Mouse (Mus musculus) erythroblast, adult 5-6 weeks (primary cell): ENCODE results near the gene Cmtm5. TPM values are rescaled to one million over a fixed set of nuclear protein-coding genes. Genes with fewer than 3 reads are reported as not detected.
"Not testable (repeated sequence)": the region's sequence is repeated elsewhere in the genome, so short reads cannot be mapped to it uniquely, and the experiment has no call there.

Experiments used
- ATAC-seq: replicated peaks from 2 replicates; pipeline ENCODE4 v1.8.0; 2016; ENCODE audit warnings: moderate number of reproducible peaks, mild to moderate bottlenecking, moderate TSS enrichment, inconsistent platforms; ENCODE audit not compliant: poor library complexity, low FRiP score, severe bottlenecking
- total RNA-seq, 2 experiments: library from RNA; stranded (forward) in 1 of 2; stranded (reverse) in 1 of 2; fragments of 150-400 nt in 1 of 2; fragments of 200-764, 138-1000 nt in 1 of 2; gene quantifications; 2 replicates each; pipeline versions ENCODE4 v1.2.3 to v1.2.4; 2015 to 2017; ENCODE audit warnings: low replicate concordance in 2 of 2

The Cmtm5 gene
- total RNA-seq, 2 experiments from 2014 or later, result not detected

GRCm38 (mm10) chr14:54954474-54954873 is 18.4 kb downstream of the Cmtm5 start:
- no peak for ATAC-seq

DNA sequence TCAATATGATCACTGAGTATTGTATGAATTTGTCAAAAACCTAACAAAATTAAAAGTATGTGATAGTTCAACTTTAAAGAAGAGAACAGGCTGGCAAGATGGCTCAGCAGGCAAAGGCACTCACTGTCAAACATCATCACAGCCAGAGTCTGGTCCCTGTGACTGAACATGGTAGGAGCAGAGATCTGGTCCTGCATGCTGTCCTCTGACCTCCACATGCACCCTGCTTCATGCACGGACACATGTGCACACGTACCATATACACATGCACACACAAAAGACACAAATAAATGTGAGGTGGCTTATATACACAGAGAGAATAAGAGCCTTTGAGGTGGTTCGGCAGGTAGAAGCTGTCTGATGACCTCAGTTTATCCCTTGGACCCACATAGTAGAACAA is 19.4 kb downstream of the Cmtm5 start:
- ATAC-seq, result no peak

- no peak for ATAC-seq
Observed at GRCm38 (mm10) chr14:54956533-54956932, 20.5 kb downstream of the Cmtm5 start.

DNA sequence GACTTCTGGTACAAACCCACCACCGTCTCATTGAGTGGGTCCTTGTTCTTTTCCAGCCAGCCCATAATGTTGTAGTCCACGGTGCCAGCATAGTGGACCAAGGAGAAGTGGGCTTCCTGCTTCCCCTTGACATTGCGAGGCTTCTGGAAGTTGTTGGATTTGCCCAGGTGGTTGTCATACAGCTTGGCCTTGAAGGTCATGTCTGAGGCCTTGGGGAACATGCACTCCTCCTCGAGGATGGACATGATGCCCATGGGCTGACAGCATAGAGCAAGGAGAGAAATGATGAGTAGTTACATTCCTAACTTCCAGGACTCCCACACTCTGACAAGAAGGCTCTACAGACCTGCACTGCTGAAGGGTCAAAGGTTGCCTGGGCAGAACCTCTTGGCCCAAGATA is 22.4 kb downstream of the Cmtm5 start:
- no peak for ATAC-seq

DNA sequence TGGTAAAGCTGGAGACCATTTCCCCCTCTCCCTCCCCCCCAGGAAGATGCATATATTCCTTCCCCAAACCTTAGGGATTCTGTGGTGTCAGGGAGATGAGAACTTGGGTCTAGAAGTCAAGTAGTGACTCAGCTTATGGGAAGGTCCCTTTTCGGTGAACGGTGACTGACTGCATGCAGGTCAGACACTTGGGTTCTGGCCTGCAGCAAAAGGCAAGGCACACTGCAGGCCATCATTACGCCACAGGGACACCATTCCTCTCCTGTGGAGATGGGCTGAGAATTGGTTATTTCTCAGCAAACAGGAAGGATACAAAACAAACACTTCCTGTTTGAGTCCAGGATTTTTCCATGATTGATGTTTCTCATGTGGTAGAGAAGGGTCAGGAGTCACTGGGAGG is 23.1 kb downstream of the Cmtm5 start:
- no peak for ATAC-seq

DNA sequence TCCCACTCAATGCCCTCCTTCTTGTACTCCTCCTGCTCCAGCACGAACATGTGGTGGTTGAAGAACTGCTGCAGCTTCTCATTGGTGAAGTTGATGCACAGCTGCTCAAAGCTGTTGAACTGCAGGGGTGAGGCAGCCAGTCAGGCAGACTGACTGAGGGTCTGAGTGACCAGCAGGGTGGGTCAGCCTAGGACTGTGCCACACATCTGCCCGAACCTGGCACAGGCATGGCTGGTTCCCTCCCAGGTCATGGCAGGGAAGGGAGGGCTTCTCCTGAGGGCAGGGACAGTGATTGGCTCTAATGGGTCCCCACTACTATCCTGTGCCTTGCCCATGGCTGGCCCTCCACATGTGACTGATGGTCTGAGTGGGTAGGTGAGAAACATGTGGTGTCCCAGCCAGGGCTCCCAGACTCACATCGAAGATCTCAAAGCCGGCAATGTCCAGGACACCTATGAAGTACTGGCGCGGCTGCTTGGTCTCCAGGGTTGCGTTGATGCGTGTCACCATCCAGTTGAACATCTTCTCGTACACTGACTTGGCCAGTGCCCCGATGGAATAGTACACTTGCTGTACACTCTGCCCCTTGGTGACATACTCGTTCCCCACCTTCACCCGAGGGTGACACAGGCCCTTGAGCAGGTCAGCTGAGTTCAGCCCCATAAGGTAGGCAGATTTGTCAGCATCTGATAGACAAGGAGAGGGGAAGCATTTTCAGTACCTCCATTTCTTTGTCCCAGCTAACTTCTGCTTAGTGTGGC is 24.0 kb downstream of the Cmtm5 start:
- ATAC-seq, result not testable (repeated sequence)

- no peak for ATAC-seq
Observed at GRCm38 (mm10) chr14:54960769-54961168, 24.7 kb downstream of the Cmtm5 start.

DNA sequence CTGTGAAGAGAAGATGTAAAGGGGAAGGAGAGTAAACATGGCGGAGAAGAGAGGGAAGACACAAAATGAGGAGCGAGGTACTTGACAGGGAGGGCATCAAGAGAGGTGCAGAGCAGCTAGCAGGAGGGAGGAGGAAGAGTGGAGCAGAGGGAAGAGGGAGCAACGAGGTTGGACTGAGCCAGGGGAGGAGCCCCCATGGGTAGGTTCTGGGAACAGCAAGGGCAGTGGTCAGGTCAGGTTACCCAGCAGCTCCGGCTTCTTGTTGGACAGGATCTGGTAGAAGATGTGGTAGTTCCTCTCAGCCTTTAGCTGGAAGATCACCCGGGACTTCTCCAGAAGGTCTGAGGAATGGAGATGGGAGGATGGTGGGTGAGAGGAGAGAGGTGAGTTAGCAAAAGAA is 25.4 kb downstream of the Cmtm5 start:
- ATAC-seq, result no peak

DNA sequence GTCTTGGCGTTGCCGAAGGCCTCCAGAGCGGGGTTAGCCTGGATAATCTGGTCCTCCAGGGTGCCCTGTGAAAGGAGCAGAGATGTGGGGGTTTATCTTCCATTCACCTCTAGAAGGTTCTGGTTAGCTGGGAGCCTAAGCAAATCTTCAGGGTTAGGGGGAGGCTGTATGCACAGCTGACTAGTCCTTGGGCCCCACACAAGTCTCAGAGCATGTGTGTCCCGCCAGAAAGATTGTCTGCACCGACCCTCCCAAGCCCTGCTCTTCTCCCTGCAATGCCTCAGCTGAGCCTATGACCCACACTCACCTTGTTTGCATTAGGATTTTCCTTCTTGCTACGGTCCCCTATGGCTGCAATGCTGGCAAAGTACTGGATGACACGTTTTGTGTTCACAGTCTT is 26.7 kb downstream of the Cmtm5 start:
- ATAC-seq, result no peak

- ATAC-seq, result no peak
Observed at GRCm38 (mm10) chr14:54963727-54964126, 27.7 kb downstream of the Cmtm5 start.

DNA sequence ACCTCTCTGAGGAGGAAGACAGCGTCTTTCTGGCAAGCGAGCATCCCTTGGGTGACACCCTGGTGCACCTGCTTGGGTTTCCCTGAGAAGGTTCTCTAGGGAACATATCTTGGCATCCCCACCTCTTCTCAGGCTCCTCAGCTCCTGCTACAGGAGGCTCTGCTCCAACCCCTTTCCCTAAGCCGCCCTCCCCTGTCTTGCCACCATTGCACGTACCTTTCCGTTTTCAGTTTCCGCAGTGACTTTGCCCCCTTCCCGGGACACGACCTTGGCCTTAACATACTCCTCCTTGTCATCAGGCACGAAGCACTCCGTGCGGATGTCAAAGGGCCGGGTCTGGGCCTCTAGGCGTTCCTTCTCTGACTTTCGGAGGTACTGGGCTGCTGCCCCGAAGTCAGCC is 29.0 kb downstream of the Cmtm5 start:
- ATAC-seq, result no peak

GRCm38 (mm10) chr14:54965631-54966030 is 29.6 kb downstream of the Cmtm5 start:
- ATAC-seq, result no peak

GRCm38 (mm10) chr14:54966320-54966977 is 30.4 kb downstream of the Cmtm5 start, which contains the start of gene Myh6:
Gene Myh6 (minus strand): TSS chr14:54966927.
- no peak for ATAC-seq

GRCm38 (mm10) chr14:54967874-54968273 is 31.8 kb downstream of the Cmtm5 start:
- no peak for ATAC-seq

DNA sequence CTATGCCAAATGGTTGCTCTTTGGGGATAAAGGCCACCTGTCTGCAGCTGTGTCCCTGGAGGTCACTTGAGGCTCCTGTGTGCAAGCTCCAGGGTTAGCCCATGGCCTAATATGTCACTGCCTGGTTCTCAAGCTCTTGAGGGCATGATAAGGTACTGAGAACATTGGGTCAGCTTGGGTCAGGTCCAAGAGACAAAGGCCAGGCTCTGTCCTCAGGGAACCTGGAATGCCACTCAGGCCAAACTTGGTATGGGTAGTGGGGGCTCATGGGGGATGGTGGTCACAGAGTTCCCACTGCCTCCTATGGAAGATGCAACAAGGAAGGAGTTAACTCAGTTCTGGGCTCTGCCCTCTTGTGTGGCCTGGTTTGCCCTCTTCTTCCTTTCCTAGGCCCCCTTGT is 32.3 kb downstream of the Cmtm5 start:
- no peak for ATAC-seq

DNA sequence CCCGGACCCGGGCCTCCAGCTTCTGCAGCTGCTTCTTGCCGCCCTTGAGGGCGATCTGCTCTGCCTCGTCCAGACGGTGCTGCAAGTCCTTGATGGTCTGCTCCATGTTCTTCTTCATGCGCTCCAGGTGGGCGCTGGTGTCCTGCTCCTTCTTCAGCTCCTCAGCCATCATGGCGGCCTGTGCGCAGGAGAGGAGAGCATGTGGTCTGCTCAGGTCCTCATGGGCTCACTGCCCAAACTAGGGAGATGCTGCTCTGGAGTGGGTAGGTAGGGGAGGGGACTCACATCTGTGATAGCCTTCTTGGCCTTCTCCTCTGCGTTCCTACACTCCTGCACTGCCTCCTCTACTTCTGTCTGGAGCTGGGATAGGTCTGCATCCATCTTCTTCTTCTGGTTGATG is 36.7 kb downstream of the Cmtm5 start:
- ATAC-seq, result not testable (repeated sequence)

- ATAC-seq, result no peak
Observed at GRCm38 (mm10) chr14:54974068-54974791, 38.2 kb downstream of the Cmtm5 start.

DNA sequence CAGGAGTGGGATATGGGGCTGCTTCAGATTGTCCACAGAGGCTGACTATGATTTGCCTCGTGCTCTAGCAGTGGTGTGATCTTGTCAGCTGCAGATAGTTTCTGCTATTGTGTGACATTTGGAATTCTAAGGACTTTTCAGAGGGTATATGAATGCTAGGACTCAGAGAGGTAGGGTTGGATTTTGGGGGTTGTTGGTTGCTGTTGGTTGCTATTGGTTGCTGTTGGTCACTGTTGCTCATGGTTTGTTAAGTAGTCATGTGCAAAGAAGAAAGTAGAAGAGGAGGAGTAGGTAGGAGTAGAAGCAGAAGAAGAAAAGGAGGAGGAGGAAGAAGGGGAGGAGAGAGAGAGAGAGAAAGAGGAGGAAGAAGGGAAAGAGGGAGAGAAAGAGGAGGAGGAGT is 40.6 kb downstream of the Cmtm5 start, which contains the start of gene Gm17428:
Gene Gm17428 (plus strand): TSS at position 301 of the 400 bp plus-strand sequence.
- ATAC-seq, result no peak

DNA sequence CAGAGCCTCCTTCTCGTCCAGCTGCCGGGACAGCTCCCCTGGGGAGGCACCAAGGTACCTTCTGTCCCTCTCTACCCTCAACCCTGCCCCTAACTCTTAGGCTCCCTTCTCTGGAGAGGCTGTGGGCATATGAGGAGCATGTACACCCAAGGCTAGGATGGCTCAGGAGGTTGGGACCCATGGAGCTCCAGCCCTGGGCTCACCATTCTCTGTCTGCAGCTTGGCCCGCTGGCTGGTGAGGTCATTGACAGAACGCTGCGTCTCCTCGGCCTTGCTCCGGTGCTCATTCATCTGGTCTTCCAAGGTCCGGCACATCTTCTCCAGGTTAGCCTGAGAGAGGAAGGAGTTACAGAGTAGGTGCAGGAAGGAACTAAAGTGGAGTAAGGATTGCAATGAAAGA is 42.6 kb downstream of the Cmtm5 start:
- no peak for ATAC-seq

- no peak for ATAC-seq
Observed at GRCm38 (mm10) chr14:54981934-54982333, 45.9 kb downstream of the Cmtm5 start.
